Mouse (Mus musculus) T-helper 2 cell (primary cell): Measurements from ENCODE around the gene Ptpru.

Experiments
- in situ Hi-C: fragments of 300-600 bp; cut with MboI, MseI; formaldehyde crosslinking; loops from one replicate; pipeline ENCODE4 v1.15.1; 2025; ENCODE audit warnings: high pct_unique_total_duplicates

Ptpru gene

DNA sequence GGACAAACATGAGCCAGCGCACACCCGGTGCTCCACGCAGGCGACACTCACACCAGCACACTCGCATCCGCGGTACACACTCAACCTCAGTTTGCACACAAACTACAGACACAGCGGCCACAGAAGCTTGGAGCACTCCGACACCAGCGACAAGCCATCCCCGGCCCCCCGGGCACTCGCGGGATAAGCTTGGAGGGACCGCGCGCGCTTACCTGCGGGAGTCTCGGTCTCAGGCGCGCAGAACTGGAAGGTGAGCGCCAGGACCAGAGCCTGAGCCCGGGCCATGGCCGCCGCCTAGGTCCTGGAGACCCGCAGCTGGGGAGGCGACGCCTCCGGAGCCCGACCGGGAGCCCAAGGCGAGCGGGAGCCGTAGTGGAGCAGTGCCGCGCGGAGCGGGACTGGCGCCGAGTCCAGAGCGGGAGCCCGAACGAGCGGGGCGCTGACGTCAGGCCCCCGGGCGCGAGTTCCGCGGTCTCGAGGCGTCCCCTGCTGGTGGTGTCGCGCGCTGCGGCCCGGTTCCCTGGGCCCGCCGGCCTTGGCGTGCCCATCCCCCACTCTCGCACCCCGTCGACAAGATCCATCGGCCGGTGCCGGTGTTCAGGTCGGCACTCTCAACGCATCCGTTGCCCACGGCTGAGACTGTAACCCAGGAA, at the start of gene Ptpru:
Ptpru (minus strand) TSS at position 417 of the 653 bp plus-strand sequence.
- in situ Hi-C loops: loop anchor here (5.0 kb wide), 1 partner anchor 871 kb away; no protein-coding TSS in a partner anchor

DNA sequence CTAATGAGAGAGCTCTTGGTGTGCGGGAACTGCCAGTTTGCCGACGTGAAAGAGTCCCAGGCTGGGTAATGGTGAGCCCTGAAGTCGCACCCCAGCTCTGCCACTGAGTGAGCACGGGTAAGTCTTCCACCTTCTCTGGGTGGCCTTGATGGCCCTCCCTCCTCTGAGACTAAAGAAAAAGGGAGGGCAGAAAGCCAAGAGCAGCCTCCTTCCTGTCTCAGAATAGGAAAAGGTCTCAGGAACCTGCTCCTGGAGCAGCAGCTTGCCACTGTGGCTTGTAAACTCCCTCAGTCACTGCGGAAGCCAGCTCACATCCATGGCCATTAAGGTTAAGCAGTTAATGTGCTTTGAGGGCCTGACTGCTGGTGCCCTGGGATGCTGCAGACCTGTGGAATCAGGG, 47.3 kb upstream of the Ptpru start:
- in situ Hi-C loops: loop anchor here (25.0 kb wide), 1 partner anchor 1198 kb away; no protein-coding TSS in a partner anchor

DNA sequence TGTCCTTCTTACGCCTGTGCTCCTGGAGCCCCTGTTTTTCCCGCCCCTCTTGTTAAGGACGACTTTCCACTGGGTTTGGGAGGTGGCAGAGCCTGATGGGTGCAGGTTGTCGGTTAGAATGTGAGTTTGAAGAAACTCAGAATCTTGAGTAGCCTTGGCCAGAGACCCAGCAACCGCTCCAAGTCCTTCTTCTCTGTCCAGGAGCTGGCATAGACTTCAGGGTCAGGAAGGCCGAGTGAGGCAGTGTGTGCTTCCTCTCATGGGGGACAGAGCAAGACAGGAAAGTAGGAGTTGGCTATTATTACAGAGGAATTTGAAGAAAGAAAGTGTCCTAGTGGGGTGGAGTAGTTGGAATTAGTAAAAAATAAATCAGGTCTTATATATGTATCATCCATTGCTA, 45.5 kb upstream of the Ptpru start:
- in situ Hi-C loops: loop anchor here (25.0 kb wide), 1 partner anchor 1196 kb away; no protein-coding TSS in a partner anchor

DNA sequence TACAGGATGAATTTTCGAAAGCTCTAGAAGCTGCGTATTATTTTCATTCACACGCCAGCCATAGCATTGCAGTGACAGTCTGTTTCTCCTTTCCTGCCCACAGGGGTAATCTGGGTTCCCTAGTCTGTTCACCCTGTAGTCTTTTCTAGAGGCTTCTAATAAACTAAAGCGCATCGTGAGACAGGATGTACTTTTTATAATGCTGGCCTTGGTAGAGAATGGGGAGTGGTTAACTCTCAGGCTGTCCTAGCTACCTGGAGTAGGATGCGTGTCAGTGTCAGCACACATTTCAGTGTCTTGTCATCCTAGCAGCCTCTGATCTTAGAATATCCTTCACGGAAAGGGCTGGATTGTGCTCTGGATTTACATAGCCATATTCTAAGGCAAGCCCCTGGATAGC, 43.2 kb upstream of the Ptpru start:
- in situ Hi-C loops: loop anchor here (25.0 kb wide), 1 partner anchor 1194 kb away; no protein-coding TSS in a partner anchor

DNA sequence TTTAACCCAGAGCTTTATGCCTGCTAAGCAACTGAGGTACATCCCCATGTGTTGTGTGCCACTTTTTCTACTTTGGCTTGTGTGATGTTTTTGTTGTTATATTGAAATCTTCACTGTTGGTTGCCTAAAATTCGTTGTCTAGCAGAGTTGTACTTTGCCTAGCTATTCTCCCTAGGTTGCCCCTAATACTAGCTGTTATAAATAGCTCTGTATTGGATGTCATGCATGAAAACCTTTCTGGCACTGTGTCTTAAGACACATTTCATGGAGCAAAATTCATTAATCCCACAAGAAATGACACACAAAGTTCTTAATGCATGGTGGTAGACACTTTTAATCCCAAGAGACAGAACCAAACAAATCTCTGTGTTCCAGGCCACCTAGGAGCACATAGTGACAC, 41.6 kb upstream of the Ptpru start:
- in situ Hi-C loops: loop anchor here (25.0 kb wide), 1 partner anchor 1192 kb away; no protein-coding TSS in a partner anchor

DNA sequence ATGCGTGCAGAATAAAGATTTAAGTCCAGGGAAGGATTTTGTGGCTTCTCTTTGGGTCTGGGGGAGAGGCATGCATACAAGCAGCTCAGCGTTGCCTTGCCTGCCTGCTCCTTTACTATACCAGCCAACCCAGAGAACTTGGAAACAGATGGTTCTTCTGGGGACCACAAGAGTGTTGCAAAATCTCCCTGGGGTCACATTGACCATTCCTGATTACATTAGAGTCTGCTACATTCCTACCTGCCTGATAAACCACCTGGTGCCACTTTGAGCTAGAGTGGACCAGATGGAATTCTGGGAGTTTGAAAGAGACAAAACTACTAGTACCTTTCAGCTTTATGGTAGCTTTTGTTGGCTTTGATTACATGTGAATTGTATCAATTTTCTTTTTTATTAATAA, 38.7 kb upstream of the Ptpru start:
- in situ Hi-C loops: loop anchor here (25.0 kb wide), 1 partner anchor 1190 kb away; no protein-coding TSS in a partner anchor

DNA sequence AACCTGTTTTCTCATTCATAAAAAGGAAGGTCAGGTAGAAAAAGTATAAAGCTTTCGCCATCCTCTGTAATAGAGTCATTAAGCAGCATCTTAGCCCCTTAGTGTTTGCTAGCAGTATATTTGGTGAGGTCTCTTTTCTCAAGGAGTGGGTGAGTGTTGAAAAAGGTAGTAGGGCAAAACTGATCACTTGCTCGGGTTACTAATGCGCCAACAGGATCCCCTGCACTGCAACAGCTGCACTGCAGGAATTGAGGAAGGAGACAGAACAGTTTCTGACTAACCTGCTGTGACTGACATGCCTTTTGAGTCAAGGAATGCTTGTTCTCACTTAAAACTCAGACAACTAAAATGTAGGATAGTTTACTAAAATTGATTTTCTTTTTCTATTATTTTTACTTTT, 37.2 kb upstream of the Ptpru start:
- in situ Hi-C loops: loop anchor here (25.0 kb wide), 1 partner anchor 1188 kb away; no protein-coding TSS in a partner anchor

DNA sequence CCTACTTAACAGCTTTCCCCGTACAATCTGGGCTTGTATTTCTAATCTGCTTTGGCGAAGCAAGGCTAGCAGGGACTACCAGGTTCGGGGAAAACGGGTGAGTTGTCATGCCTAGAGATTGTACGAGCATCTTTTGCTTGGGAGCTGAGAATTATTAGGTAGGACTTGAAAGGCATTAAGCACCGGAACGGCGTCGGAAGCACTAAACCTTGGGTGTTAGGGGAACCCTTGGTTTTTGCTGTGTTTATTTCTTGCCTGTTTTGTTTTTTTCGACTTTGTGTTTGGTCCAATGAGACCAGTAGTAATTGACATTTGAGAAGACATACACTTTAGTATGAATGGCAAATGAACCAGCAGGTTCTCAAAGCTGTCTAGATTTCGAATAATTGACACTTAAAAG, 36.5 kb upstream of the Ptpru start:
- in situ Hi-C loops: no loop called here

DNA sequence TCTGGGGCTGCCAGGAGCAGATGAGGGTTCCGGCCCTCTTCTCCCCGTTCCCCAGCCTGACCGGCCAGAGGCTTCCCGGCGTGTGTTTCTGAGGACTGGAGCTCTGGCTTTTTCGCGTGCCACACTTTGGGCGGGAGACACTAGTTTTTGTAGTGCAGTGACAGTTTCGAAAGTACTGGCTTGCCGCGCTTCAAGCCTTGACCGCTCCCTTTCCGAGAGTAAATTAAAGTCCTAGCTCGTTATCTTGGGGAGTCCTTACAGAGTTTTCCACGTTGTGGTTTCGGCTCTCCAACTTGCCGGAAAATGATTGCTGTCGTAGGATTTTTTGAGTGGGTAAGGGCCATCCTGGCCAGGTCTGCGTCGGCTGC, 36.1 kb upstream of the Ptpru start:
- in situ Hi-C loops: no loop called here

DNA sequence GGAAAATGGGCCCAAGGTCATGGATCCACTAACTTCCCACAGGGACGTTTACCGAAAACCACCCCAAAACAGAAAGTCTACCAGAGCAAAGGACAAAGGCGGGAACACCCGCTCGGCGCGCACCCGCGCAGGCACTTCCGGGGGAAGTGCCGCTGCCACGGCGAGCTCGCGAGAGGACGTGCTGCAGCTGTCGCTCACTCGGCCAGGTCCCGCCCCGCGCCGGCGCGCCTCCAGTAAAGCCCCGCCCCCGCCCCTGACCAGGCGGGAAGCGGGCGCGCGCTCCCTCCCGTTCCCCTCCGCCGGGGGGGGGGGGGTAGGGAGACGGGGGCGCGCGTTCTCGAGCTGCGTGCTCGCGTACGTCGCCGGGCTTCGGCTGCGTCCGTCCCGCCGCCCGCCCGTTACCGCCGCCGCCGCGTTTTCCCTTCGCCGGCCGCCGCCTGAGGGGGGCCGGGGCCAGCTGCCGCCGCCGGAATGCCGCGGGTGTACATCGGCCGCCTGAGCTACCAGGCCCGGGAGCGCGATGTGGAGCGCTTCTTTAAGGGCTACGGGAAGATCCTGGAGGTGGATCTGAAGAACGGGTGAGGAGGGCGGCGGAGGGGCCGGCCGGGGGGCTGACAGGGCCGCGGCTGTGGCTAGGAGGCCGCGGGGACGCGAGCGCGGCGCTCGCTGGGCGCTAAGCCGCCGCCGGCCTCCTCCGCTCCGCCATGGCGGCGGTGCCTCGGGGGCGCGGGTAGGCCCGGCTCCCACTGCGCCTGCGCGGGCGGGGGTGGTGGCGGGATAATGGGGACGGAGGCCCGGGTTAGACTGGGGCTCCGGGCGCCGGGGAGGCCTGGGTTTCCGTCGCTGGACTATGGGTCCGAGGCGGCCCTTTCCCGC, 35.4 kb upstream of the Ptpru start, which contains the start of gene Srsf4:
Srsf4 (plus strand) TSS at position 325 of the 876 bp plus-strand sequence.
- in situ Hi-C loops: no loop called here

DNA sequence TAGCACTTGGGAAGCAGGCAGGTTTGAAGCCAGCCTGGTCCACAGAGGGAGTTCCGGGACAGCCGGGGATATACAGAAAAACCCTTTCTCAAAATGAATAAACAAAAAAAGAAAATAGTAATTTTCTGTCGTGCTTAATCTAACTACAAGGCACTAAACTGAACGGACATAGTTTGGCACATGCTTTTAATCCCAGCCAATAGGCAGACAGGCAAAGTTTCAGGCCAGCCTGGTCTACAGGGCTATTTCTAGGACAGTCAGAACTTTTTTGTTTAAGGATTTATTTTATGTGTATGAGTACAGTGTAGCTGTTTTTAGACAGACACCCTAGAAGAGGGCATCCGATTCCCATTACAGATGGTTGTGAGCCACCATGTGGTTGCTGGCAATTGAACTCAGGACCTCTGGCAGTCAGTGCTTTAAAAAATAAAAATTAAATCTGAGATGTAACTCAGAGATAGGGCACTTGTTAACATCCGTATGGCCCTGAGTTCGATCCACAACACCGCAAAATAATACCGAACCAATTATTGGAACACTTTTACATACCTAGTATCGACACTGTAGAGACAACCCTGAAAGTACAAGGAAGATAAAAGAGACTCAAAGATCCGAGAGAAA, 34.7 kb upstream of the Ptpru start:
- in situ Hi-C loops: no loop called here

DNA sequence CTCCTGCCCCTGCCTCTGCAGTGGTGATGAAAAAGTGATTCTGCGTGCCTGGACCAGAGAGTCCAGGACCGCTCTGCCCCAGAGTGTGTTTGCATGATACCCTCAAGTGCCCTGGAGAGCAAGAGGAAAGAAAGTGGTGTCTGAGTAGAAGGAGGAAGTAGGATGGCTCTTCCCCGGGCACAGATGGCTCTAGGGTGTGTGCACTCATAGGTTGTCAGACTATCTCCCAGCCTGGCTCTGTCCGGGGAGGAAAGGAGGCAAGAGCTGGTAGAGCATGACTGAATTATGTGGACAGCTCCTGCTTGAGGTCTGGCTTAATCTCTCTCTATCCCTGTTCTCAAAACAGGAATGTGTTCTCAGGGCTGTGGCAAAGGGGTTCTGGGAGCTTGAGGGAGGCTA, 23.3 kb upstream of the Ptpru start:
- in situ Hi-C loops: no loop called here

DNA sequence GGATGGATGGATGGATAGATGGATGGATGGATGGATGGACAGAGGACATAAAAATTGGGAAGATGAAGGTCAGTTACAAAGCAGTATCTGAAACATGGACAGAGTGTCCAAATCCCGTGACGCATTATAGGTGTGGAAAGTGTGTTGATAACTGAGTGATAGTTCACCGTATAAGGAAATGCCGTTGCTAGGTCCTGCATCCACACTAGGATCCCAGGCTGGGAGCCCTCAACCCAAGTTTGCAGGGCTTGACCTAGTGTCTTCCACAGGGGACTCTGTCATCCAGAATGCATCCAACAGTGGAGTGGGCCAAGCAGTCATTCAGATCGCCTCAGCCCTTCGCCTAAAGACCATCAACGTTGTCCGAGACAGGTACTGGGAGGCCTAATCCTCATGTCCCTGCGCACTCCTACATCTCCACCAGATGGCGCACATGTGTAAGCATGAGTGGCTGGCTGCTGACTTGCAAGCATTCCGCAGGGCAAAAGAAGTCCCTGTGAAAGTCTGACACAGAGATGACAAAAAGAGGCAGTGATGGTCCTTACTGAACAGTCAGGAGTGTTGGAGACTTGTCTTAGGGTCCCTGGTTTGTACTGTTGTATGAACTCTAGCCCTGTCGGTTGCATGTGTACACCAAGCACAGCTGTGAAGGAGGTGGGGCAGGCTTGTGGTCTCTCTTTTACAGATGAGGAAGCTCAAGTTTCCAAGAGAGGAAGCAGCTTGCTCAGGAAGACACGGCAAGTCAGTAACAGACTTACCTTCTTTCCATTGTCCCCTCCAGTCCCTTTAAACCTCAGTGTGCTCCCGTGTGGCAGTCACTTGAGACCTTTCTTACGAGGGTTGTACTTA, 22.6 kb upstream of the Ptpru start:
- in situ Hi-C loops: no loop called here

DNA sequence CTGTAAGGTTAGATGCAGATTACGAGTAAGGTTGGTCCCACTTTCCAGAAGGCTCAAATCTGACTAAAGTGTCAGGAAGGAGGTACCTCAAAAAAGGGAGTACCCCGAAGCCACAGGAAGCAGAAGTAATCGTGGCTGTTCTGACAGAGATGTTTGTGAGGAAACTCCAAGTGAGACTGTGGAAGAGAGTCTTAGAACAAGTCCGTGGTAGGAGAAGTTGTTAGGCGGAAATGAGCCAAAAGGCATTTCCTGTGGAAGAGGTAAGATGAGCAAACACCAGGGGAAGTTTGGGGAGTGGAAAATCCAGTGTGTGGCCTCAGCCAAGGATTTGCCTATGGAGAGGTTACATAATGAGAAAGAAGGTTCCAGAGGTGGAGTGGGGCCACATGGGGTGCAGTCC, 16.9 kb upstream of the Ptpru start:
- in situ Hi-C loops: no loop called here

DNA sequence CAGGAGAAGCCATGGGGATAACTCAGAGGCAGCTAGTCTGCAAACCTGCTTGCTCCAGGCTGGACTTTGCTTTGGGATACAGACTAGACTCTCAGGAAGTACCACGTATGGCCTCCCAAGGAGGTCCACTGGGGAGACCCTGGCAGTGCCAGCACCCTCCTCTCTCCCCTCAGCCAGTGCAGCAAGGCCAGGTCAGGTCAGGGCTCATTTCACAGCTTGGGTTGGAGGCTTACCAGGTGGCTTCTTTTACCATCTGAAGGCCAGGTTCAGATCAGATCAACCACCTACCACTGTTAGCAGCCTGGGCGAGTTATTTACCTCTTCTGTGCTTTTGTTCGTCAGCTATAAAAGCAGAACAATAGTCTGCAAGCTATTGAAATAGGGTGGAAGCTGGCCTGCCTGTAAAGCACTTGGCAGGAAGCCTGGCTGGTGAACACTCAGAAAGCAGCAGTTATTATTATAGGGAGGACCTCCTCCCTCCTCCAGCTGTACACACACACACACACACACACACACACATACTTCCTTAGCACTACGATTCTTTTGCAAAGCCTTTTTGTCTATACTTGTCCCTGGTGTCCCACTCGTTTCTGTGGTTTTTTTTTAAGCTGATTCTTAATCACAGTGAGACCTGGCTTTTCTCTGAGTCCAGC, 12.0 kb upstream of the Ptpru start:
- in situ Hi-C loops: no loop called here

DNA sequence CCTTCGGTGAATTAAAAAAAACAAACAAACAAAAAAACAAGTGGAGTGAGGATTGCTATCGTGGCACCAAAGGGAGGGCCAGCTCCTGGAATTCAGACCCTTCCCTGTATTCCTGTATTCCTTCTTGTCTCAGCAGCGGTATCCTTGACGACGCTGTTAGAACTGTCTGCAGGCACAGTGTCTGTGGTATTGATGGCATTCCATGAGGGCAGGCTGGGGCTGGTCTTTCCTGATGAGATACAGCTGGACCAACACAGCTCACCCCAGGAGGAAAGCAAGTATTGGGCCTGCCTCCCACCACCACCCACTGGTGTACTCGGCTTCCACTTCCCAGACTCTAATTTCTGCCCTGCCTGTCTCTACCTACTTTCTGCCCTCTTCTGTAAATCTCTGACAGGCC, 10.0 kb upstream of the Ptpru start:
- in situ Hi-C loops: no loop called here

DNA sequence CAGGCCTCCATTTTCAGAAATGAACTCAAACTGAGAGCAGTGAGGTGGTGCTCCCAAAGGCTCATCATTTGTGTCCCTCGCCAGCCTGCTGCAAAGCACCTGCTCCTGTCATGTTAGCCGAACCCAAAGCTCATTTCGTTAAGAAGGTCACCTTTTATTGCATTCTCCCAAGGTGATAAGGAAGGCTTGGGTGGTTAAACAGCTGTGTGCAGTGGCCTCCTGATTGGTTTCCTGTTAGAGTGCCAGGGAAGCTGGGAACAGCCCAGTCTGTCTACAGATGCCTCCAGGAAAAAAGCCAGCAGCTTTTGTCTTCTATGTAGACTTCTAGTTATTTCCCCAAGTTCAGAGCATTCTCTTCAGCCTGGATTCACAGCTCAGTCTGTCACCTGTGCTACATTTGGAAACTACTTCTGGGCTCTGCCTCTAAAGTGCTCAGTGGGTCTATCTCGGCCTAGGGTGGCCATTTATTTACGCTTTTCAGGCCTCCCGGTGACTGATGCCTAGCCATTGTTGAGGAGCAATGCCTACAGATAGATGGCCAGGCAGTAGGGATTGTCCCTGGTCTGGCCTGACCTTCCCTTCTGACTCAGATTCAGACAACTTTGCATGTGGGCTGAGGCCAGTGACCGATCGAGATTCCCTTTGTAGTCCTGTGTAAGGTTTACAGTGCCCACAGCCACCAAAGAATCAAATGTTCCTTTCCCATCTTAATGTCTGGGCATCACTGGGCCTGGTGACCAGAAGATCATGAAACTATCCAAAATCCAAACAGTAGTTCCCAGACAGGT, 8.1 kb upstream of the Ptpru start:
- in situ Hi-C loops: no loop called here

DNA sequence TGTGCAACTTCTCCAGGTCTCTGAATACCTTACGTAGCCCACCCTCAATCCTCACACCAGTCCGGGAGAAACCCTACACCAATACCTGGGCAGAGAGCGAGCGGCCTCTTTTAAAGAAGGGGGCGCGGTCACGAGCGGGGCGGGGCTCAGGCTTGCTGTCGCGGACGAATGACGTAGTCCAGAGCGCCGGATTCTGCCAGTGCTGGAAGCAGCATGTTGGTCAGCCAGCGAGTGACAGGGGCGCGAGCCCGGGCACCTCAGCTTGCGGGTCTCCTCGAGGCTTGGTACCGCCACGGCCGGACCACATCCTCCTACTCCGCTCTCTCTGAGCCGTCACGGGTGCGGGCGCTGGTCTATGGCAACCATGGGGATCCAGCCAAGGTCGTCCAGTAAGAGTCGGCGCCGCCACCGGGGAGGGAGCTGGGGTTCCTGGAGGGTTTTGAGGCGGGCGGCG, 5.2 kb upstream of the Ptpru start, which contains the start of gene Mecr:
Mecr (plus strand) TSS at position 181 of the 454 bp plus-strand sequence.
- in situ Hi-C loops: no loop called here

DNA sequence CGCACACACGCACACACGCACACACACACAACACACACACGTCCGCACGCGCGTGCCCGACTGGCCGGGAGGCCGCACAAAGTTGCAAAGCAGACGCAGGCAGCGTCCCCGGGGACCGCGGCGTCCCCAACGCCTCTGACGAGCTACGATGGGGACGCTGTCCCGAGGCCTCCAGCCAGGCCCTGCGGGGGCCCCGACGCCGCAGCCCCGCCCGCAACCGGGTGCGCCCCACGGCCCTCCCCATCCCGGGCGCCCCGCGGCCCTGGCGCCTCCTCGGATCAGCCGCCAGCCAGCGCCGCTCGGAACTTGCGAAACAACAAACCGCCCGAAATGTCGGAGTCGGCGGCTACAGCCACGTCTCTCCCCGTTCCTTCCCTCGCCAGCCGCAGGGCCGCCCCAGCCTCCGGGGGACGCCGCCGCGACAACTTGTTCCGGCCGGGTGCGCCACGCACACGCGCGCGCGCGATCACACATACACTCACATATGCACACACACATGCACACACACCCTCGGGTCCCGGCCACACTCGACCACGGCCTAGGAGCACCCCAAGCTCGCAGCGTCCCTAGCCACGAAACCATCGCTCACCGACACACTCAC, 1.1 kb downstream of the Ptpru start:
- in situ Hi-C loops: loop anchor here (5.0 kb wide), 1 partner anchor 870 kb away; no protein-coding TSS in a partner anchor
